In genomic region chr2:166216512-166216865, GRCm38 (mm10) we compare ENCODE assay signal across 12 mouse cellular contexts.
DNase-seq lines count a peak whose midpoint lies in the region; ATAC-seq lines count a peak whose summit lies in the region.
"Had no signal": no experiment of that assay in that cellular context is flagged by ENCODE, and none has a peak within 500 bp of the region (broad histone marks: within the 10 kb centered on the region; RNA-seq: fewer than 3 reads in every experiment).

No protein-coding gene starts in this region.

- H3K4me2 ChIP-seq in kidney, embryonic 15.5 days, result no peak overlapping the region
- H3K4me2 ChIP-seq in midbrain, embryonic 13.5 days (replicated peaks), result no peak overlapping the region
- no peak overlapping the region for H3K4me2 ChIP-seq in kidney, embryonic 14.5 days (replicated peaks; ENCODE audit: low read depth, low read length)
- H3K4me2 ChIP-seq: embryonic facial prominence, embryonic 15.5 days; liver, embryonic 13.5 days had no signal

- peaks cover 26% of the 10 kb centered on the region for H3K4me1 ChIP-seq in kidney, embryonic 15.5 days
- peaks cover 26% of the 10 kb centered on the region for H3K4me1 ChIP-seq in midbrain, embryonic 13.5 days (replicated peaks)
- H3K4me1 ChIP-seq in kidney, embryonic 14.5 days (ENCODE audit: control insufficient read depth, insufficient read depth, low read length), result peaks cover 14% of the 10 kb centered on the region

- H3K9me3 ChIP-seq in kidney, embryonic 15.5 days (replicated peaks), result no peaks in the 10 kb centered on the region
- no peaks in the 10 kb centered on the region for H3K9me3 ChIP-seq in midbrain, embryonic 13.5 days
- H3K9me3 ChIP-seq in kidney, embryonic 14.5 days (ENCODE audit: control insufficient read depth, low read length), result no peaks in the 10 kb centered on the region
- H3K9me3 ChIP-seq: embryonic facial prominence, embryonic 15.5 days; liver, embryonic 13.5 days had no signal

- no peaks in the 10 kb centered on the region for H3K36me3 ChIP-seq in kidney, embryonic 15.5 days
- no peaks in the 10 kb centered on the region for H3K36me3 ChIP-seq in midbrain, embryonic 13.5 days
- H3K36me3 ChIP-seq in kidney, embryonic 14.5 days (ENCODE audit: control insufficient read depth, insufficient read depth, low read length), result no peaks in the 10 kb centered on the region
- H3K36me3 ChIP-seq: embryonic facial prominence, embryonic 15.5 days; G1E; liver, embryonic 13.5 days had no signal

- H3K4me3 ChIP-seq in kidney, embryonic 15.5 days (replicated peaks), result no peak overlapping the region
- no peak overlapping the region for H3K4me3 ChIP-seq in midbrain, embryonic 13.5 days (replicated peaks)
- no peak overlapping the region for H3K4me3 ChIP-seq in kidney, embryonic 14.5 days (ENCODE audit: low read length)
- H3K4me3 ChIP-seq: embryonic facial prominence, embryonic 15.5 days; liver, embryonic 13.5 days had no signal

- H3K27me3 ChIP-seq in kidney, embryonic 15.5 days, result peaks cover 3% of the 10 kb centered on the region; the same call in 1 of the 2 replicates
- peaks cover 40% of the 10 kb centered on the region for H3K27me3 ChIP-seq in midbrain, embryonic 13.5 days
- H3K27me3 ChIP-seq in kidney, embryonic 14.5 days (ENCODE audit: control insufficient read depth, insufficient read depth, low read length), result no peaks in the 10 kb centered on the region; the same call in 1 of the 2 replicates
- H3K27me3 ChIP-seq: liver, embryonic 13.5 days had no signal

- WGBS in kidney, embryonic 15.5 days, result 74% methylated on average over 11 of the region's 11 CpGs
- 59% methylated on average over 11 of the region's 11 CpGs for WGBS in midbrain, embryonic 13.5 days
- 68% methylated on average over 11 of the region's 11 CpGs for WGBS in kidney, embryonic 14.5 days

- peak; percentile 43 for DNase-seq in adrenal gland, postnatal 10 days
- DNase-seq in adrenal gland, postnatal 25 days, result no peak
- peak; percentile 36 for DNase-seq in kidney, adult 9 months
- DNase-seq in cerebellum, postnatal 25 days, result peak; percentile 45 to 54
- DNase-seq: liver, embryonic 13.5 days; thymus, postnatal 25 days had no signal

- H3K27ac ChIP-seq in kidney, embryonic 15.5 days, result no peak overlapping the region
- peak overlapping the region; percentile 14; the same call in 1 of the 2 replicates for H3K27ac ChIP-seq in midbrain, embryonic 13.5 days
- H3K27ac ChIP-seq in kidney, embryonic 14.5 days (ENCODE audit: low read depth, low read length), result no peak overlapping the region
- H3K27ac ChIP-seq: embryonic facial prominence, embryonic 15.5 days; liver, embryonic 13.5 days had no signal

- no peak for ATAC-seq in kidney, embryonic 15.5 days (replicated peaks; ENCODE audit: low FRiP score)
- ATAC-seq in midbrain, embryonic 13.5 days, result no peak
- ATAC-seq in CD4-positive, CD25-positive, alpha-beta regulatory T cell, adult 4 months, result no peak
- ATAC-seq in kidney, embryonic 14.5 days (ENCODE audit: low FRiP score, low TSS enrichment), result no peak

- H3K9ac ChIP-seq in kidney, embryonic 15.5 days, result no peak overlapping the region
- H3K9ac ChIP-seq in midbrain, embryonic 13.5 days (replicated peaks), result no peak overlapping the region
- no peak overlapping the region for H3K9ac ChIP-seq in kidney, embryonic 14.5 days (ENCODE audit: low read depth, low read length)
- H3K9ac ChIP-seq: embryonic facial prominence, embryonic 15.5 days; liver, embryonic 13.5 days had no signal
